Mouse (Mus musculus): Measurements from ENCODE around the gene Ppm1h.

GRCm38 (mm10) chr10:122789648-122790170 lies 111.1 kb downstream of the Ppm1h start:
- TF ChIP-seq CTCF (IDR thresholded peaks at IDR 0.05; ENCODE audit: borderline replicate concordance, extremely low read depth, insufficient read depth, insufficient read length) (no peak), POLR2A (IDR thresholded peaks at IDR 0.05; ENCODE audit: borderline replicate concordance, extremely low read depth, insufficient read depth, insufficient read length, poor library complexity, severe bottlenecking) (no peak)

Data from brain, embryonic 14.5 days (tissue).